Mouse (Mus musculus): Measurements from ENCODE around the gene Smarcc1. TPM values are rescaled to one million over a fixed set of nuclear protein-coding genes. Genes with fewer than 3 reads are reported as not detected.
"Not testable (repeated sequence)": the region's sequence is repeated elsewhere in the genome, so short reads cannot be mapped to it uniquely, and the experiment has no call there.

Smarcc1 gene
- polyA plus RNA-seq, 1 experiment from 2014 or later: 18.5 TPM

DNA sequence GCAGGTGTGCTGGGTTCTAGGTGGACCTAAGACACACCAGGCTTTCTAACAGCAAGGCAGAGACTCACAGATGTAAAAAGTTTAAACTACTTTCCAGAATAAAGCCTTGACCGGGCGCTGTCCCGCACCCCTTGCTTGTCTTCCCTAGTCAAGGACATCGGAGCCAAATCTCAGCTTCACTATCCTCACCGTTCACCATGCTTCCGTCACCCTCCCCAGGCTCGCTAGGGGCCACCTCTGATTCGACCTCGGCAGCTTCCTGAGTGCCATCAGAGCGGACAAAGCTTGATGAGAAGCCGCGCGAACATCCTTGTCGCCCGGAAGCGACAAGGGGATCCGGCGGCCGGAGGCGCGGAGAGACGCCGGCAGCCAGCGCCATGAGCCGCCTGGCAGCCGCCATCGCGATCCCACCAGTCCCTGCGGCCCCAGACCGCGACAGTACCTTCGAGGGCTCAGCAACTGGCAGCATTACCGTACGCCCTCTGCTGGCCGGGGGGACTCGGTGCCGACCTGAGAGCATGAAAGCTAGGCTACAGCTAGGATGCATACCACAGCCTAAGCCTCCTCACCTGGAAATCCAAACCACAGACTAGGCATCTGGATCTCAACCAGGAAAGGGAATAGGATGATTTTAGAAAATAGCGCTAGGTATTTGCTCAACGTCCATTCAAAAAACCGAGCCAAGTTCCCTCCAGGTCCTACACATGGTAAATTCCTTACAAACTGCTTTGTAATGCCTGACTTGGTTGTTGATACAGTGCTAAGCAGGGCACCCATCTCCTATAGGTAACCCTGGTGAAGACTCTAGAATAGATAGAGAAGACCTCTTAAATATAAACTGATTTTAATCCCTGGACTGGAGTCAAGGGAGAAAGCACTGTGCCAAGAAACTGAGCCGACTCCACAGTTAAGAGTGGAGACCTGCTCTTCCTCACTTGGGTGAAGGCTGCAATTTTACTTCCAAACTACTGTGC, 16.6 kb upstream of the Smarcc1 start:
- Histone ChIP-seq H3K9me3 (ENCODE audit: low read length) (no peaks in the 10 kb centered on the region), H3K27ac (ENCODE audit: low read depth) (peak overlapping the region; percentile 68; the same call in 1 of the 2 replicates), H3K9ac (replicated peaks) (peak overlapping the region; percentile 78), H3K36me3 (replicated peaks; ENCODE audit: insufficient read depth, low read length) (peaks cover 14% of the 10 kb centered on the region), H3K4me2 (ENCODE audit: low read depth, low read length) (peak overlapping the region; percentile 80), H3K4me1 (ENCODE audit: insufficient read depth) (peaks cover 9% of the 10 kb centered on the region), H3K4me3 (ENCODE audit: low read depth, low read length) (peak overlapping the region; percentile 84), H3K27me3 (ENCODE audit: insufficient read depth, low read length) (no peaks in the 10 kb centered on the region)
- DNase-seq (peak; percentile 95), ATAC-seq (peak; percentile 98)
- no peak for TF ChIP-seq EP300 (IDR thresholded peaks at IDR 0.05; ENCODE audit: low read depth)
- peak; percentile 99 for TF ChIP-seq CTCF (IDR thresholded peaks at IDR 0.05; ENCODE audit: low read depth)
- WGBS (ENCODE audit: insufficient replicate concordance): 3% methylated on average over 41 of the region's 41 CpGs

DNA sequence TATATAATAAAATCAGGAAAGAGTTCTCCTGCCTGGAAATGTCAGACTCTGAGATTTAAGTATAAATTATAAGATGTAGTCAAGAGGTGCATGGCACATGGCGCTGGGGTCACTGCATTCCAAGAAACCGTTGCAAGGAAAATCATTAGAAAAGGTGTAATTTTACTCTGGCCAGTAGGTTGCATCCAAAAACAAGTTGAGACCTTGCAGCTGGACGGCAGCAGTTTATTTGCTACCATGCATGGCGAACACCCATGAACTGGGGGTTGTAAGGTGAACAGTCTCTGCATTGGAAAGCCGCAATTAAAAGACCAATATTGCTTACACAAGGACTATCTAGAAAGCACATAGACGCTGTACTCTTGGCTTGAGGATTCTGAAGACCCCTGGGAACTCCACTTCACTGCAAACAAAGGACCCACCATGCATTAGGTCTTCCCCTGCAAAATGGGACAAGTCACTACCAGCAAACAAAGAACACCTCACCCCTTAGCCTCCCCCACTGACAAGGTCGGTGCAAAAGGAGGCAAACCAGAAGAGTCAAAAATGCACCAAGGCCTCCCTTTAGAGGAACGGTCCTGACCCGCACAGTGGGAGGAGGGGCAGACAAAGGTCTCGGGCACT, 1.0 kb upstream of the Smarcc1 start:
- peak overlapping the region; percentile 85 for H3K9ac ChIP-seq (replicated peaks)
- peaks cover 14% of the 10 kb centered on the region for H3K4me1 ChIP-seq (ENCODE audit: insufficient read depth)
- ATAC-seq (no peak), DNase-seq (no peak)
- WGBS (ENCODE audit: insufficient replicate concordance): 16% methylated on average over 10 of the region's 10 CpGs
- TF ChIP-seq EP300 (IDR thresholded peaks at IDR 0.05; ENCODE audit: low read depth): no peak
- no peak for TF ChIP-seq CTCF (IDR thresholded peaks at IDR 0.05; ENCODE audit: low read depth)
- peak overlapping the region; percentile 92 for H3K27ac ChIP-seq (ENCODE audit: low read depth)
- no peaks in the 10 kb centered on the region for H3K27me3 ChIP-seq (ENCODE audit: insufficient read depth, low read length)
- peak overlapping the region; percentile 83 for H3K4me2 ChIP-seq (ENCODE audit: low read depth, low read length)
- peaks cover 16% of the 10 kb centered on the region for H3K36me3 ChIP-seq (replicated peaks; ENCODE audit: insufficient read depth, low read length)
- H3K9me3 ChIP-seq (ENCODE audit: low read length): no peaks in the 10 kb centered on the region
- peak overlapping the region; percentile 87 for H3K4me3 ChIP-seq (ENCODE audit: low read depth, low read length)

DNA sequence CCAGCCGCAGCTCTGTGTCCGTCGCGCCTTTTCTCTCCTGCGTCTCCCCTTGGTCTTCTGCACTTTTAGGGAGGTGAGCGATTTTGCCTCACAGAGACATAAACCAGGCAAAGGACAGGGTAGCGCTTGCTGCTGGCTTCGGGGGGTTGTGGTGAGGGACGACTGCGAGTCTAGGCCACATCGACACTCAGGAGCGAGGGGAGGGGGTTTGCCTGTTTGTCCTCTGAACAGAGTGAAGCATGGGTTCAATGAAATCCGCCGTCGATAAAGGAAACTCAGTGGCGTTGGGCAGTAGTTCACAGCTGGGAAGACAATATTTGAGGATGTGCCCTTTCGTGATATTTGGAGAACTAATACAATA, 251 bp downstream of the Smarcc1 start, which contains the start of gene Dhx30:
Gene Dhx30, minus strand, starts transcription at position 52 of the 361 bp plus-strand sequence.
- Histone ChIP-seq H3K27ac (ENCODE audit: low read depth) (peak within 1 kb of the TSS; percentile 92), H3K27me3 (ENCODE audit: insufficient read depth, low read length) (no peaks in the 10 kb centered on the region), H3K9ac (replicated peaks) (peak within 1 kb of the TSS; percentile 85), H3K4me1 (ENCODE audit: insufficient read depth) (peaks cover 14% of the 10 kb centered on the region), H3K4me2 (ENCODE audit: low read depth, low read length) (peak within 1 kb of the TSS; percentile 83), H3K36me3 (replicated peaks; ENCODE audit: insufficient read depth, low read length) (peaks cover 10% of the 10 kb centered on the region), H3K9me3 (ENCODE audit: low read length) (no peaks in the 10 kb centered on the region), H3K4me3 (ENCODE audit: low read depth, low read length) (peak within 1 kb of the TSS; percentile 87)
- WGBS (ENCODE audit: insufficient replicate concordance): 0% methylated on average over 17 of the region's 17 CpGs
- no peak for TF ChIP-seq EP300 (IDR thresholded peaks at IDR 0.05; ENCODE audit: low read depth)
- no peak for TF ChIP-seq CTCF (IDR thresholded peaks at IDR 0.05; ENCODE audit: low read depth)
- ATAC-seq: no peak; the same call in 1 of the 2 replicates
- DNase-seq: no peak

DNA sequence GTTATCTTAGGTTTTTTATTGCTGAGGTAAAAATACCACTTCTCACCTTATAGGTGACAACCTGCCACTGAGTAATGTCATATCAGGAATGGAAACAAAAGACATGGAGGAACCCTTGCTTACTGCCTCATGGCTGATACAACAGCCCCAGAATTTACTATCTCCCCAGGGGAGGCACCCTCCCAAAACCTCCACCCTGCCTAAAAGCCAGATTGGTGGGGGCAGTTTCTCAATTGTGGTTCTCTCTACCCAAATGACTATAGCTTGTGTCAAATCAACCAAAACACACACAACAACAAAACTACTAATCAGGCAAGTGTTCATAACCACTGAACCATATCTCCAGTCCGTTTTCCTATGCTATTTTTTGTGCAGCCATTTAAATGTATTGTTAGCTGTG, 741 bp downstream of the Smarcc1 start:
- Histone ChIP-seq H3K4me1 (ENCODE audit: insufficient read depth) (peaks cover 14% of the 10 kb centered on the region), H3K27me3 (ENCODE audit: insufficient read depth, low read length) (no peaks in the 10 kb centered on the region), H3K4me2 (ENCODE audit: low read depth, low read length) (peak overlapping the region; percentile 83), H3K27ac (ENCODE audit: low read depth) (peak overlapping the region; percentile 92), H3K4me3 (ENCODE audit: low read depth, low read length) (peak overlapping the region; percentile 87), H3K9ac (replicated peaks) (peak overlapping the region; percentile 85), H3K36me3 (replicated peaks; ENCODE audit: insufficient read depth, low read length) (0 out of 2 replicates have a peak, but pooled peaks cover 7% of the 10 kb centered on the region), H3K9me3 (ENCODE audit: low read length) (no peaks in the 10 kb centered on the region)
- WGBS (ENCODE audit: insufficient replicate concordance): 39% methylated on average over 1 of the region's 1 CpGs
- ATAC-seq: no peak
- TF ChIP-seq EP300 (IDR thresholded peaks at IDR 0.05; ENCODE audit: low read depth) (no peak), CTCF (IDR thresholded peaks at IDR 0.05; ENCODE audit: low read depth) (no peak)
- DNase-seq: no peak

DNA sequence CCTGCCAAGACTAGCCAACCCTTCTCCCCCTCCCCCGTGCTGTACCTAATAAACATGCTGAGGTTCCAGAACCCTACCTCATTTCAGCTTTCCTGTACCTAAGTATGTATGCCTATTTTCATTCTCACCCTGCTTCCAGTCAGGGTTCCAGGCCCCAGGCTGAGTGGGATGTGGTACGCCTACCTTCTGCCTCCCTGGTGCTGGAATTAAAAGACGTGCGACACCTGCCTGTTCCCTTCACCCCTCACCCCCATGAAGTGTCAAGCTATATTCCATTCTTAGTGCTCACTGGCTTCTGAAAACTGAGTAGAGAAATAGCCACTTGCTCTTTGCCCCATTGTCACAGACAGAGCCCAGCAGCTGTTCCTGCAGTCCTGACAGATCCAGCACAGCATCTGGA, 3.9 kb downstream of the Smarcc1 start:
- no peaks in the 10 kb centered on the region for H3K9me3 ChIP-seq (ENCODE audit: low read length)
- H3K36me3 ChIP-seq (replicated peaks; ENCODE audit: insufficient read depth, low read length): no peaks in the 10 kb centered on the region
- no peak overlapping the region for H3K27ac ChIP-seq (ENCODE audit: low read depth)
- H3K27me3 ChIP-seq (ENCODE audit: insufficient read depth, low read length): no peaks in the 10 kb centered on the region
- H3K4me2 ChIP-seq (ENCODE audit: low read depth, low read length): no peak overlapping the region
- H3K9ac ChIP-seq (replicated peaks): no peak overlapping the region
- TF ChIP-seq CTCF (IDR thresholded peaks at IDR 0.05; ENCODE audit: low read depth): no peak
- TF ChIP-seq EP300 (IDR thresholded peaks at IDR 0.05; ENCODE audit: low read depth): no peak
- peaks cover 12% of the 10 kb centered on the region for H3K4me1 ChIP-seq (ENCODE audit: insufficient read depth)
- DNase-seq (no peak), ATAC-seq (no peak)
- H3K4me3 ChIP-seq (ENCODE audit: low read depth, low read length): no peak overlapping the region
- WGBS (ENCODE audit: insufficient replicate concordance): 77% methylated on average over 4 of the region's 4 CpGs

DNA sequence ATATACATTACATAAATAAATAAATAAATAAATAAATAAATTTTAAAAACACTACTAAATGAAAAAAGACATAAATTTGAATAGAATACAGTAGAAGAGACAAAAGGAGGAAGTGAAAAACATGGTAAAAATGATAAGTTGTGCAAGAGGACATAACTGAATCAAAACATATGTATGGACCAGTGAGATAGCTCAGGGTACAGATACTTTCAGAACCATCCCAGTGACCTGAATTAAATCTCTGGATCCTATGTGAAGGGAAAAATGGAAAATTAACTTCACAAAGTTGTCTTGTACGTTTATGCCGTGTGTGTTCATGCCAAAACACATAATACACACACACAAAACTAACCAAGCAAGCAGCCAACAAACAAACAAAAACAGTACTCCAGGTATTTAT, 5.8 kb downstream of the Smarcc1 start:
- Histone ChIP-seq H3K36me3 (replicated peaks; ENCODE audit: insufficient read depth, low read length) (no peaks in the 10 kb centered on the region), H3K4me2 (ENCODE audit: low read depth, low read length) (no peak overlapping the region), H3K9ac (replicated peaks) (no peak overlapping the region), H3K4me1 (ENCODE audit: insufficient read depth) (0 out of 2 replicates have a peak, but pooled peaks cover 4% of the 10 kb centered on the region), H3K27ac (ENCODE audit: low read depth) (no peak overlapping the region), H3K9me3 (ENCODE audit: low read length) (no peaks in the 10 kb centered on the region), H3K27me3 (ENCODE audit: insufficient read depth, low read length) (no peaks in the 10 kb centered on the region), H3K4me3 (ENCODE audit: low read depth, low read length) (no peak overlapping the region)
- no peak for TF ChIP-seq CTCF (IDR thresholded peaks at IDR 0.05; ENCODE audit: low read depth)
- TF ChIP-seq EP300 (IDR thresholded peaks at IDR 0.05; ENCODE audit: low read depth): no peak
- ATAC-seq (no peak), DNase-seq (no peak)
- 69% methylated on average over 2 of the region's 2 CpGs for WGBS (ENCODE audit: insufficient replicate concordance)

DNA sequence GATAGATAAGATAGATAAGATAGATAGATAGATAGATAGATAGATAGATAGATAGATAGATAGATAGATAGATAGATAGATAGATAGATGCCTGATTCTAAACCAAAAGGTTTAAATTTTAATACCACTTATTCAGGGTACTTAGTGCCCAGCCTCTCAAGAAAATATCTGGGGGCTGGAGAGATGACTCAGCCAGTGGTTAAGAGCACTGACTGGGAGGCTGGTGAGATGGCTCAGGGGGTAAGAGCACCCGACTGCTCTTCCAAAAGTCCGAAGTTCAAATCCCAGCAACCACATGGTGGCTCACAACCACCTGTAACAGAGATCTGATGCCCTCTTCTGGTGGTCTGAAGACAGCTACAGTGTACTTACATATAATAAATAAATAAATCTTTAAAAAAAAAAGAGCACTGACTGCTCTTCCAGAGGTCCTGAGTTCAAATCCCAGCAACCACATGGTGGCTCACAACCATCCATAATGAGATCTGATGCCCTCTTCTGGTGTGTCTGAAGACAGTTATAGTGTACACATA, 6.6 kb downstream of the Smarcc1 start:
- not testable (repeated sequence) for H3K36me3 ChIP-seq (replicated peaks; ENCODE audit: insufficient read depth, low read length); H3K27me3 ChIP-seq (ENCODE audit: insufficient read depth, low read length); ATAC-seq; H3K4me2 ChIP-seq (ENCODE audit: low read depth, low read length); H3K27ac ChIP-seq (ENCODE audit: low read depth); H3K4me1 ChIP-seq (ENCODE audit: insufficient read depth); DNase-seq; H3K9me3 ChIP-seq (ENCODE audit: low read length); H3K4me3 ChIP-seq (ENCODE audit: low read depth, low read length); H3K9ac ChIP-seq (replicated peaks)
- WGBS (ENCODE audit: insufficient replicate concordance): 61% methylated on average over 2 of the region's 2 CpGs
